ENCODE assay signal across 8 mouse cellular contexts in the genomic region with DNA sequence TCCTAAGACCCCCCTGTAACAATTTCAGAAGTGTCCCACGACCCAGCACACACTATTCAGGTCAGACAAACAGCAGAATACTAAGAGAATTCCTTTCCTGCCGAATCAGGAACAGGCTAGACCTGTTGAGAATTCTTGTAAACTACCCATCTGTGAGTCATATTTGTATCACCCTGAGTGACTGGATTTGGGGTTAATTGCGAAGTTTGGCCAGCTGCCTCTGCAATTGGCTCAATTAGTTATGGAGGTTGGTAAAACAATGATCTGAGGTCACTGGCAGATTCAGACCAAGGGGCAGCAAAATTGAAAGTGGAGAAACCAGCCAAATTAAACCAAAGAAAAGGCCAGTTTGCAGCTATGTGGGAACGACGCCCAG.
A peak's percentile ranks its signal among the peaks of the same experiment; 100 is the strongest.
DNase-seq lines count a peak whose midpoint lies in the region; ATAC-seq lines count a peak whose summit lies in the region.

No protein-coding gene starts in this region.

- H3K4me3 ChIP-seq in midbrain, embryonic 16.5 days (ENCODE audit: low read depth, low read length): no peak overlapping the region
- H3K4me3 ChIP-seq in midbrain, embryonic 10.5 days: no peak overlapping the region

- H3K9me3 ChIP-seq in midbrain, embryonic 16.5 days (replicated peaks; ENCODE audit: control insufficient read depth, low read length, poor library complexity, severe bottlenecking): no peaks in the 10 kb centered on the region
- no peaks in the 10 kb centered on the region for H3K9me3 ChIP-seq in midbrain, embryonic 10.5 days (replicated peaks)

- H3K4me2 ChIP-seq in midbrain, embryonic 16.5 days (ENCODE audit: low read length): no peak overlapping the region

- no peak overlapping the region for H3K27ac ChIP-seq in midbrain, embryonic 16.5 days (ENCODE audit: low read length)
- H3K27ac ChIP-seq in midbrain, embryonic 10.5 days (replicated peaks): no peak overlapping the region

- 64% methylated on average over 5 of the region's 5 CpGs for WGBS in midbrain, embryonic 16.5 days
- 82% methylated on average over 5 of the region's 5 CpGs for WGBS in midbrain, embryonic 10.5 days

- DNase-seq in adrenal gland, adult 2 months: peak; percentile 65
- DNase-seq in adrenal gland, postnatal 4 days (ENCODE audit: low spot score in 2 of 2): no peak
- no peak for DNase-seq in midbrain, embryonic 10.5 days (ENCODE audit: low spot score)
- DNase-seq in gastrocnemius, postnatal 10 days: peak; percentile 14
- DNase-seq in left cerebral cortex, postnatal 25 days (ENCODE audit: low spot score in 2 of 2): peak; percentile 6 to 58
- DNase-seq in spleen, adult 18-20 months: no peak
- DNase-seq in thymus, postnatal 14 days: no peak

- H3K9ac ChIP-seq in midbrain, embryonic 16.5 days (ENCODE audit: low read depth, low read length): no peak overlapping the region

- H3K27me3 ChIP-seq in midbrain, embryonic 16.5 days (ENCODE audit: control insufficient read depth, insufficient read depth, low read depth, low read length): no peaks in the 10 kb centered on the region
- H3K27me3 ChIP-seq in midbrain, embryonic 10.5 days (ENCODE audit: low read depth, poor library complexity, severe bottlenecking): no peaks in the 10 kb centered on the region

- H3K4me1 ChIP-seq in midbrain, embryonic 16.5 days (ENCODE audit: control insufficient read depth, insufficient read depth, low read length): peaks cover 2% of the 10 kb centered on the region; the same call in 1 of the 2 replicates
- peaks cover 9% of the 10 kb centered on the region for H3K4me1 ChIP-seq in midbrain, embryonic 10.5 days

- no peaks in the 10 kb centered on the region for H3K36me3 ChIP-seq in midbrain, embryonic 16.5 days (ENCODE audit: control insufficient read depth, insufficient read depth, low read length)
- no peaks in the 10 kb centered on the region for H3K36me3 ChIP-seq in midbrain, embryonic 10.5 days

- intact Hi-C loops in left cerebral cortex, postnatal 25 days (cut with DNase I): loop anchor here (2.0 to 5.0 kb wide), 2 partner anchors 261 to 275 kb away; no protein-coding TSS in a partner anchor

- ATAC-seq in midbrain, embryonic 16.5 days: peak; percentile 51; the same call in 1 of the 2 replicates

Comparison
In these comparisons a context has a peak if more than half of its experiments do, and no peak if none do; other contexts are left out.
1. DNase-seq: peak in adrenal gland, adult 2 months (single experiment), gastrocnemius, postnatal 10 days (single experiment) and left cerebral cortex, postnatal 25 days (2 of 2); none in adrenal gland, postnatal 4 days (0 of 2), midbrain, embryonic 10.5 days (single experiment), spleen, adult 18-20 months (0 of 2) and thymus, postnatal 14 days (single experiment).